Mouse (Mus musculus) small intestine, adult 2 months (tissue): ENCODE data around the gene Phf2.

Experiments used
- CTCF ChIP-seq: fragments of 200-500 bp; IDR thresholded peaks from 2 replicates; pipeline ENCODE4 v1.5.1; 2012; ENCODE audit warnings: low read depth, mild to moderate bottlenecking, control low read depth, inconsistent platforms, low read length, moderate library complexity, mixed read lengths; ENCODE audit not compliant: insufficient replicate concordance, insufficient read length; ENCODE audit errors: extremely low read depth
- POLR2A ChIP-seq: fragments of 200-500 bp; IDR thresholded peaks from 2 replicates; pipeline ENCODE4 v1.6.1; 2012; ENCODE audit warnings: low read depth, mild to moderate bottlenecking, control low read depth, inconsistent platforms, low read length, moderate library complexity

- TF ChIP-seq CTCF, result no peak
- TF ChIP-seq POLR2A, result no peak
These were observed 48.0 kb downstream of the Phf2 start for GRCm38 (mm10) chr13:48822871-48823270.
